Mouse (Mus musculus) heart, embryonic 16.5 days (tissue): ENCODE results near the gene Cbx8. TPM values are rescaled to one million over a fixed set of nuclear protein-coding genes. Genes with fewer than 3 reads are reported as not detected.

Experiments used
- ATAC-seq: fragments of 200-750 bp; cut with Nextera tagmentation; replicated peaks from 2 replicates; pipeline ENCODE4 v1.8.0; 2017; ENCODE audit warnings: moderate number of reproducible peaks; ENCODE audit not compliant: insufficient read depth, low FRiP score; ENCODE audit errors: extremely low read depth
- H3K27ac ChIP-seq: fragments of 300-500 bp; sonication (generic); 2 replicates; pipeline ENCODE4 v1.5.1; 2014; ENCODE audit warnings: mild to moderate bottlenecking, low read length, control low read depth, moderate library complexity
- H3K27me3 ChIP-seq: fragments of 300-500 bp; sonication (generic); 2 replicates; pipeline ENCODE4 v1.6.1; 2014; ENCODE audit warnings: low read length, mixed read lengths; ENCODE audit not compliant: control insufficient read depth, insufficient read depth
- H3K36me3 ChIP-seq: fragments of 300-500 bp; sonication (generic); 2 replicates; pipeline ENCODE4 v1.6.1; 2014; ENCODE audit not compliant: control insufficient read depth, insufficient read depth
- H3K4me1 ChIP-seq: fragments of 300-500 bp; sonication (generic); 2 replicates; pipeline ENCODE4 v1.6.1; 2014; ENCODE audit warnings: low read length, mixed read lengths; ENCODE audit not compliant: control insufficient read depth, insufficient read depth
- H3K4me2 ChIP-seq: fragments of 300-500 bp; sonication (generic); 2 replicates; pipeline ENCODE4 v1.6.1; 2014; ENCODE audit warnings: low read depth, mild to moderate bottlenecking, control low read depth, low read length
- H3K4me3 ChIP-seq: fragments of 300-500 bp; sonication (generic); 2 replicates; pipeline ENCODE4 v1.5.1; 2014; ENCODE audit warnings: mild to moderate bottlenecking, control low read depth, low read length
- H3K9ac ChIP-seq: fragments of 300-500 bp; sonication (generic); 2 replicates; pipeline ENCODE4 v1.6.1; 2014; ENCODE audit warnings: low read length, control low read depth
- H3K9me3 ChIP-seq: fragments of 300-500 bp; sonication (generic); replicated peaks from 2 replicates; pipeline ENCODE4 v1.6.1; 2016; ENCODE audit warnings: low read length; ENCODE audit not compliant: control insufficient read depth
- WGBS: fragments of 180-500 bp; shearing (Covaris S2); extraction: QIAGEN DNeasy Blood & Tissue Kit; methylation state at CpG from one replicate; pipeline ENCODE4 v1.1.7; 2014; 5-methylcytosine and 5-hydroxymethylcytosine counted together
- polyA plus RNA-seq: library from polyadenylated mRNA; unstranded; fragments of >200 nt; fragmentation: Nextera tagmentation; extraction: Ambion mirVana; gene quantifications from 2 replicates; pipeline ENCODE4 v1.2.1, GENCODE M21; 2015

Gene Cbx8
- polyA plus RNA-seq, 1 experiment from 2014 or later: 7.0 TPM

- Histone ChIP-seq H3K4me2 (peak overlapping the region; percentile 98), H3K27me3 (peaks cover 62% of the 10 kb centered on the region), H3K4me3 (peak overlapping the region; percentile 70), H3K9me3 (0 out of 2 replicates have a peak, but pooled peaks cover 4% of the 10 kb centered on the region), H3K36me3 (no peaks in the 10 kb centered on the region), H3K27ac (no peak overlapping the region), H3K9ac (peak overlapping the region; percentile 60), H3K4me1 (peaks cover 30% of the 10 kb centered on the region)
- no peak for ATAC-seq
- WGBS: 4% methylated on average over 58 of the region's 58 CpGs
These were observed 17.5 kb upstream of the Cbx8 start for GRCm38 (mm10) chr11:119058041-119058995.

- 5% methylated on average over 9 of the region's 9 CpGs for WGBS
- peaks cover 39% of the 10 kb centered on the region for H3K4me1 ChIP-seq
- peak overlapping the region; percentile 98 for H3K4me2 ChIP-seq
- no peak for ATAC-seq
- peaks cover 63% of the 10 kb centered on the region for H3K27me3 ChIP-seq
- no peaks in the 10 kb centered on the region for H3K36me3 ChIP-seq
- 0 out of 2 replicates have a peak, but pooled peaks cover 4% of the 10 kb centered on the region for H3K9me3 ChIP-seq
- H3K4me3 ChIP-seq: peak overlapping the region; percentile 70
- peak overlapping the region; percentile 95 for H3K9ac ChIP-seq
- no peak overlapping the region for H3K27ac ChIP-seq
These were observed 16.5 kb upstream of the Cbx8 start for GRCm38 (mm10) chr11:119057291-119057690.

DNA sequence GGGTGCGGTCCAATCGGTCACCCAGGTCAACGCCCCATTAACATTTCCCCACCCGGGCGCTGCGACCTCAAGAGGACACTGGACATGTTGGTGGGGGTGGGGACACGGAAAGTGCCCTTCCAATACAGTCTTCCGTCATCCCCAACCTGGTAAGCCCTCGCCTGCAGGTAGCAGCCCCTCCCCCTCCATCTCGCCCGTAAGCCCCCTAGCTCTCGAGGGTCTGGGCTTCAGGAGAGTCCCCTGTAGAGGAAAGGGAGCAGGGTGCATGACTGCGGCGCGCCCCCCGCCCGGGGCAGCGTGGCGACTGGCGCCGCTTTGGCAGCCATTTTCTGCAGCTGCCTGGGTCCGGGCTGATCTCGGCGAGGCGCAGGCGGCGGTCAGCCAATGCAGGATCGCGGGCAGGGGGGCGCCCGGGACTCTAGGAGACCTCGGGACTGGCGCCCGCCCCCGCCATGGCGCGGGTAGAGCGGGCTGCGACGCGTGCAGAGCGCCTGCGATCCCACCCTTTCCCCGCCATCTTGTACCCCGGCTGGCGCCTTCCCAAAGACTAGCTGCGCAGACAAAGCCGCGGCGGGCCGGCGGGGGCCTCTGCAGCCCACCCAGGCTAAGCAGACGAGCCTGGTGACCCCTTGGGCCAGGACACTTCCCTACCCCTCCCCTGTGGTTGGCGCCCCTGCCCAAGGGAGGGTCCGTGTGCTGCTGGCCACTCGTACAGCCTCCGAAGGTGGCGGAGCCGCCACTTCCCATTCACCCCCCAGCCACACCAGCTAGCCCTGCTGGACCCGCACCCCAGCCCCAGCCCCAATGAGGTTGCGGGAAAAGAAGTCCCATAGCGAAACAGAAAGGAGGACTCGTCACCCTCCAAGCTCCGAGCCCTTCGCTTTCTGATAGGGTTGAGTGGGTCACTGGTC is 15.8 kb upstream of the Cbx8 start:
- Histone ChIP-seq H3K4me2 (peak overlapping the region; percentile 98), H3K27ac (peak overlapping the region; percentile 79), H3K36me3 (no peaks in the 10 kb centered on the region), H3K27me3 (peaks cover 64% of the 10 kb centered on the region), H3K9me3 (no peaks in the 10 kb centered on the region), H3K9ac (peak overlapping the region; percentile 95), H3K4me3 (peak overlapping the region; percentile 70), H3K4me1 (peaks cover 42% of the 10 kb centered on the region)
- ATAC-seq: peak; percentile 5; the same call in 1 of the 2 replicates
- under 1% methylated on average over 64 of the region's 65 CpGs for WGBS

DNA sequence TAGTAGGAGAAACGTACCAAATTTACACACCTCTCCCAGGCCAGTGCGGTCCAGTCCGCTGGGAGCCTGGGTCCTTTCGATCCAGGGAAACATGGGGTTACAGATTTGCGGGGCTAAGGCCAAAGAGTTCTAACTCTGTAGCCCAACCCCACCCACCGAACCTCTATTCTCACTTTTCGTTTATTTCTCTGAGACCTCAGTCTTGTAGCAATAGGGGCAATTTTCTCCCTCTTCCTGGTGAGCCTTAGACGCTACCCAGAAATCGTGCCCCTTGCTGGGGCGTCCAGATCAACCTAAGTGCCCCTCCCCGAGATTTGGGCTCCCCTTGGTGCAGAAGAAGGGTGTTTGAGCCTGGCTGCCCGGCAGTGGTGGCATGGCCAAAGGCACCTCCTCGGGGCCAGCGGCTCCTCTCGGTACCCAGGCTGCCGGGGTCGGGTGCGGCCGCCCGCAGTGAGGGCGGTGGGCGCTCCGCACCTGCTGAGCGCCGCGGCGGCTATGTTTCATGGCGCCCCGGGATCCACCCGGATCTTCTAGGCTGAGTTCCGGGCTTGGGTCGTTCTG is 14.9 kb upstream of the Cbx8 start:
- Histone ChIP-seq H3K9ac (peak overlapping the region; percentile 95), H3K9me3 (no peaks in the 10 kb centered on the region), H3K27me3 (peaks cover 70% of the 10 kb centered on the region), H3K4me2 (peak overlapping the region; percentile 98), H3K4me3 (peak overlapping the region; percentile 70), H3K4me1 (peaks cover 42% of the 10 kb centered on the region), H3K27ac (no peak overlapping the region), H3K36me3 (no peaks in the 10 kb centered on the region)
- 3% methylated on average over 32 of the region's 32 CpGs for WGBS
- ATAC-seq: no peak

GRCm38 (mm10) chr11:119054351-119055345 is 13.9 kb upstream of the Cbx8 start:
- Histone ChIP-seq H3K9ac (0 out of 2 replicates have a peak overlapping the region, but pooled peaks have one; percentile 21), H3K4me1 (peaks cover 42% of the 10 kb centered on the region), H3K4me3 (peak overlapping the region; percentile 52), H3K27ac (no peak overlapping the region), H3K9me3 (no peaks in the 10 kb centered on the region), H3K4me2 (peak overlapping the region; percentile 98), H3K36me3 (no peaks in the 10 kb centered on the region), H3K27me3 (peaks cover 70% of the 10 kb centered on the region)
- ATAC-seq: no peak
- 4% methylated on average over 47 of the region's 47 CpGs for WGBS

- under 1% methylated on average over 30 of the region's 35 CpGs for WGBS
- no peak overlapping the region for H3K27ac ChIP-seq
These were observed 13.1 kb upstream of the Cbx8 start for GRCm38 (mm10) chr11:119053738-119054350.

DNA sequence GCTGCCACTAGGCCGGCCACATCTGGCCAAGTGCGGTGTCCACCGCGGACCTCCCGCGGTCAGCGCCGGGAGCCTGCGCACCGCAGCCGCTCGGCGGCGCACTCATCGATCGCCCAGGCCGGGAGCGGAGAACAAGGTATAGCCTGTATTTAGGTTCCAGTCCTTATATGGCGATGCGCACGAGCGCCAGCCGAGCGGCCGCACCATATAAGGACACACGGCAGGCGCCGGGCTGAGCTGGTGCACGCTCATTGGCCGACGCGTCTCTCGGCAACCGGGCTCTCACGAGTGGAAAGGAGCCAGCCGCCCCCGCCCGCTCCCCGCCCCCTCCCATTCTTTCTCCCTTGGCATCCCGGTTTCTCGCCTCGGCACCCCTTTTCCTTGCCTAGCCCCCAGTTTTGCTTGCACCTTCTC is 12.5 kb upstream of the Cbx8 start:
- Histone ChIP-seq H3K4me2 (peak overlapping the region; percentile 81), H3K4me1 (peaks cover 35% of the 10 kb centered on the region), H3K27ac (peak overlapping the region; percentile 82), H3K4me3 (peak overlapping the region; percentile 52), H3K9ac (peak overlapping the region; percentile 51), H3K36me3 (no peaks in the 10 kb centered on the region), H3K9me3 (no peaks in the 10 kb centered on the region), H3K27me3 (peaks cover 69% of the 10 kb centered on the region)
- peak; percentile 85 for ATAC-seq
- WGBS: 0% methylated on average over 39 of the region's 42 CpGs

More at GRCm38 (mm10) chr11:119053738-119054350, 13.1 kb upstream of the Cbx8 start:
- H3K4me1 ChIP-seq: peaks cover 39% of the 10 kb centered on the region
- no peak for ATAC-seq
- H3K36me3 ChIP-seq: no peaks in the 10 kb centered on the region
- peak overlapping the region; percentile 81 for H3K4me2 ChIP-seq
- peak overlapping the region; percentile 44 for H3K9ac ChIP-seq
- H3K27me3 ChIP-seq: peaks cover 70% of the 10 kb centered on the region
- no peaks in the 10 kb centered on the region for H3K9me3 ChIP-seq
- peak overlapping the region; percentile 52 for H3K4me3 ChIP-seq
